Mouse (Mus musculus) lung, postnatal 0 days (tissue): ENCODE measurements at regions not wholly inside any gene's neighbourhood (a gene's known extent, or its start where the extent isn't known, plus 50 kb on each side); places are given as distances from the start of the nearest gene placed in this dataset.
A peak's percentile ranks its signal among the peaks of the same experiment; 100 is the strongest.

Experiments
- ATAC-seq: fragments of 200-750 bp; cut with Nextera tagmentation; 2 replicates; pipeline ENCODE4 v1.8.0; 2017; ENCODE audit warnings: moderate library complexity
- DNase-seq: peaks from one replicate; pipeline ENCODE4 v3.0.0-alpha.2; 2016; ENCODE audit warnings: low spot score
- H3K27ac ChIP-seq: fragments of 300-500 bp; sonication (generic); 2 replicates; pipeline ENCODE4 v1.5.1; 2014; ENCODE audit warnings: antibody characterized with exemption, mild to moderate bottlenecking, low read length, mixed read lengths
- H3K27me3 ChIP-seq: fragments of 300-500 bp; sonication (generic); replicated peaks from 2 replicates; pipeline ENCODE4 v1.6.1; 2014; ENCODE audit warnings: low read length, mixed read lengths; ENCODE audit not compliant: insufficient read depth
- H3K36me3 ChIP-seq: fragments of 300-500 bp; sonication (generic); 2 replicates; pipeline ENCODE4 v1.6.1; 2014; ENCODE audit warnings: low read length, mixed read lengths; ENCODE audit not compliant: insufficient read depth
- H3K4me1 ChIP-seq: fragments of 300-500 bp; sonication (generic); 2 replicates; pipeline ENCODE4 v1.6.1; 2014; ENCODE audit warnings: antibody characterized with exemption, low read depth, low read length, mixed read lengths; ENCODE audit not compliant: insufficient read depth
- H3K4me2 ChIP-seq: fragments of 300-500 bp; sonication (generic); replicated peaks from 2 replicates; pipeline ENCODE4 v1.6.1; 2014; ENCODE audit warnings: low read depth, mild to moderate bottlenecking, low read length, moderate library complexity, mixed read lengths
- H3K4me3 ChIP-seq: fragments of 300-500 bp; sonication (generic); 2 replicates; pipeline ENCODE4 v1.5.1; 2014; ENCODE audit warnings: low read depth, low read length
- H3K9ac ChIP-seq: fragments of 300-500 bp; sonication (generic); replicated peaks from 2 replicates; pipeline ENCODE4 v1.6.1; 2014; ENCODE audit warnings: low read depth, mild to moderate bottlenecking
- H3K9me3 ChIP-seq: fragments of 300-500 bp; sonication (generic); 2 replicates; pipeline ENCODE4 v1.6.1; 2016; ENCODE audit warnings: low read length, mixed read lengths
- CTCF ChIP-seq: IDR thresholded peaks from 2 replicates; pipeline ENCODE4 v1.5.1; 2016; ENCODE audit warnings: antibody characterized with exemption, mild to moderate bottlenecking
- EP300 ChIP-seq: IDR thresholded peaks from 2 replicates; pipeline ENCODE4 v1.6.1; 2016; ENCODE audit warnings: antibody characterized with exemption, mild to moderate bottlenecking, control low read depth
- WGBS: fragments of 180-500 bp; shearing (Covaris S2); extraction: QIAGEN DNeasy Blood & Tissue Kit; methylation state at CpG from one replicate; pipeline ENCODE4 v1.1.7; 2014; 5-methylcytosine and 5-hydroxymethylcytosine counted together

- DNase-seq (no peak), ATAC-seq (no peak)
- Histone ChIP-seq H3K9ac (no peak overlapping the region), H3K4me2 (no peak overlapping the region), H3K27ac (no peak overlapping the region), H3K4me3 (no peak overlapping the region), H3K36me3 (no peaks in the 10 kb centered on the region), H3K27me3 (no peaks in the 10 kb centered on the region), H3K9me3 (no peaks in the 10 kb centered on the region), H3K4me1 (no peaks in the 10 kb centered on the region)
- TF ChIP-seq CTCF: no peak
- no peak for TF ChIP-seq EP300
- WGBS: 91% methylated on average over 5 of the region's 5 CpGs
Measured at GRCm38 (mm10) chr8:79572526-79572925, 66.9 kb upstream of the Otud4 start.

- ATAC-seq: no peak
Measured at GRCm38 (mm10) chr8:79563101-79563500, 76.3 kb upstream of the Otud4 start.

GRCm38 (mm10) chr8:79562669-79563068 is 76.7 kb upstream of the Otud4 start:
- no peak overlapping the region for H3K27ac ChIP-seq
- H3K4me3 ChIP-seq: no peak overlapping the region
- no peak overlapping the region for H3K4me2 ChIP-seq
- H3K9ac ChIP-seq: no peak overlapping the region
- H3K9me3 ChIP-seq: no peaks in the 10 kb centered on the region
- H3K36me3 ChIP-seq: no peaks in the 10 kb centered on the region
- no peak for ATAC-seq
- H3K27me3 ChIP-seq: no peaks in the 10 kb centered on the region
- WGBS: 70% methylated on average over 8 of the region's 8 CpGs
- TF ChIP-seq EP300 (no peak), CTCF (peak; percentile 47)
- no peaks in the 10 kb centered on the region for H3K4me1 ChIP-seq
- no peak for DNase-seq

More at GRCm38 (mm10) chr8:79563101-79563500, 76.3 kb upstream of the Otud4 start:
- Histone ChIP-seq H3K9ac (no peak overlapping the region), H3K36me3 (no peaks in the 10 kb centered on the region), H3K9me3 (no peaks in the 10 kb centered on the region), H3K4me3 (no peak overlapping the region), H3K27me3 (no peaks in the 10 kb centered on the region), H3K27ac (no peak overlapping the region), H3K4me2 (no peak overlapping the region), H3K4me1 (no peaks in the 10 kb centered on the region)
- 78% methylated on average over 6 of the region's 6 CpGs for WGBS
- no peak for DNase-seq
- TF ChIP-seq CTCF (no peak), EP300 (no peak)

- Histone ChIP-seq H3K4me2 (no peak overlapping the region), H3K4me3 (no peak overlapping the region), H3K27ac (no peak overlapping the region), H3K9me3 (no peaks in the 10 kb centered on the region), H3K36me3 (no peaks in the 10 kb centered on the region), H3K27me3 (no peaks in the 10 kb centered on the region), H3K4me1 (no peaks in the 10 kb centered on the region), H3K9ac (no peak overlapping the region)
- TF ChIP-seq CTCF: no peak
- TF ChIP-seq EP300: no peak
- peak; percentile 63 for DNase-seq
- ATAC-seq: peak; percentile 91
- 42% methylated on average over 11 of the region's 11 CpGs for WGBS
Measured at GRCm38 (mm10) chr8:79562071-79562581, 77.3 kb upstream of the Otud4 start.

GRCm38 (mm10) chr8:79561269-79562063 is 78.0 kb upstream of the Otud4 start:
- Histone ChIP-seq H3K9me3 (no peaks in the 10 kb centered on the region), H3K36me3 (no peaks in the 10 kb centered on the region), H3K27me3 (no peaks in the 10 kb centered on the region), H3K9ac (no peak overlapping the region), H3K4me3 (no peak overlapping the region), H3K27ac (no peak overlapping the region), H3K4me1 (no peaks in the 10 kb centered on the region), H3K4me2 (no peak overlapping the region)
- WGBS: 60% methylated on average over 9 of the region's 9 CpGs
- no peak for TF ChIP-seq CTCF
- no peak for TF ChIP-seq EP300
- ATAC-seq (peak; percentile 17; the same call in 1 of the 2 replicates), DNase-seq (no peak)

GRCm38 (mm10) chr8:79559516-79559915 is 79.9 kb upstream of the Otud4 start:
- H3K4me1 ChIP-seq: no peaks in the 10 kb centered on the region
- no peak for ATAC-seq
- no peaks in the 10 kb centered on the region for H3K9me3 ChIP-seq
- no peak for TF ChIP-seq CTCF
- TF ChIP-seq EP300: no peak
- no peak overlapping the region for H3K27ac ChIP-seq
- no peak overlapping the region for H3K4me2 ChIP-seq
- H3K4me3 ChIP-seq: no peak overlapping the region
- H3K27me3 ChIP-seq: no peaks in the 10 kb centered on the region
- H3K36me3 ChIP-seq: no peaks in the 10 kb centered on the region
- no peak for DNase-seq
- 88% methylated on average over 6 of the region's 6 CpGs for WGBS
- H3K9ac ChIP-seq: no peak overlapping the region
